Mouse (Mus musculus) liver, postnatal 0 days (tissue): ENCODE results near the gene Syt17. TPM values are rescaled to one million over a fixed set of nuclear protein-coding genes. Genes with fewer than 3 reads are reported as not detected.

Experiments used
- ATAC-seq: fragments of 200-750 bp; cut with Nextera tagmentation; 2 replicates; pipeline ENCODE4 v1.8.0; 2017; ENCODE audit warnings: mild to moderate bottlenecking, moderate library complexity
- DNase-seq: peaks from one replicate; pipeline ENCODE4 v3.0.0-alpha.2; 2016
- H3K27ac ChIP-seq: fragments of 300-500 bp; sonication (generic); 2 replicates; pipeline ENCODE4 v1.5.1; 2014; ENCODE audit warnings: antibody characterized with exemption, moderate library complexity, mild to moderate bottlenecking, low read depth
- H3K27me3 ChIP-seq: fragments of 300-500 bp; sonication (generic); 2 replicates; pipeline ENCODE4 v1.6.1; 2014; ENCODE audit warnings: low read length, control low read depth, mixed read lengths; ENCODE audit not compliant: insufficient read depth
- H3K36me3 ChIP-seq: fragments of 300-500 bp; sonication (generic); replicated peaks from 2 replicates; pipeline ENCODE4 v1.6.1; 2014; ENCODE audit warnings: mild to moderate bottlenecking, control low read depth, low read length, moderate library complexity, mixed read lengths; ENCODE audit not compliant: insufficient read depth
- H3K4me1 ChIP-seq: fragments of 300-500 bp; sonication (generic); 2 replicates; pipeline ENCODE4 v1.6.1; 2014; ENCODE audit warnings: antibody characterized with exemption, mild to moderate bottlenecking, control low read depth; ENCODE audit not compliant: insufficient read depth
- H3K4me2 ChIP-seq: fragments of 300-500 bp; sonication (generic); 2 replicates; pipeline ENCODE4 v1.6.1; 2014; ENCODE audit warnings: low read depth, mild to moderate bottlenecking, low read length, moderate library complexity, mixed read lengths
- H3K4me3 ChIP-seq: fragments of 300-500 bp; sonication (generic); 2 replicates; pipeline ENCODE4 v1.5.1; 2014; ENCODE audit warnings: low read depth, low read length
- H3K9ac ChIP-seq: fragments of 300-500 bp; sonication (generic); replicated peaks from 2 replicates; pipeline ENCODE4 v1.6.1; 2014; ENCODE audit warnings: mild to moderate bottlenecking, moderate library complexity
- H3K9me3 ChIP-seq: fragments of 300-500 bp; sonication (generic); 2 replicates; pipeline ENCODE4 v1.6.1; 2016; ENCODE audit warnings: mild to moderate bottlenecking, control low read depth, low read length, mixed read lengths
- CTCF ChIP-seq: sonication (generic); IDR thresholded peaks from 2 replicates; pipeline ENCODE4 v1.5.1; 2016; ENCODE audit warnings: antibody characterized with exemption, low read depth
- EP300 ChIP-seq: IDR thresholded peaks from 2 replicates; pipeline ENCODE4 v1.6.1; 2016; ENCODE audit warnings: antibody characterized with exemption, low read depth, mild to moderate bottlenecking
- WGBS: fragments of 180-500 bp; shearing (Covaris S2); extraction: QIAGEN DNeasy Blood & Tissue Kit; methylation state at CpG from one replicate; pipeline ENCODE4 v1.1.7; 2014; ENCODE audit not compliant: insufficient replicate concordance; 5-methylcytosine and 5-hydroxymethylcytosine counted together
- polyA plus RNA-seq: library from polyadenylated mRNA; unstranded; fragments of >200 nt; fragmentation: Nextera tagmentation; extraction: Ambion mirVana; gene quantifications from 2 replicates; pipeline ENCODE4 v1.2.1, GENCODE M21; 2015

Gene Syt17
- polyA plus RNA-seq, 1 experiment from 2014 or later, result 0.08 TPM

DNA sequence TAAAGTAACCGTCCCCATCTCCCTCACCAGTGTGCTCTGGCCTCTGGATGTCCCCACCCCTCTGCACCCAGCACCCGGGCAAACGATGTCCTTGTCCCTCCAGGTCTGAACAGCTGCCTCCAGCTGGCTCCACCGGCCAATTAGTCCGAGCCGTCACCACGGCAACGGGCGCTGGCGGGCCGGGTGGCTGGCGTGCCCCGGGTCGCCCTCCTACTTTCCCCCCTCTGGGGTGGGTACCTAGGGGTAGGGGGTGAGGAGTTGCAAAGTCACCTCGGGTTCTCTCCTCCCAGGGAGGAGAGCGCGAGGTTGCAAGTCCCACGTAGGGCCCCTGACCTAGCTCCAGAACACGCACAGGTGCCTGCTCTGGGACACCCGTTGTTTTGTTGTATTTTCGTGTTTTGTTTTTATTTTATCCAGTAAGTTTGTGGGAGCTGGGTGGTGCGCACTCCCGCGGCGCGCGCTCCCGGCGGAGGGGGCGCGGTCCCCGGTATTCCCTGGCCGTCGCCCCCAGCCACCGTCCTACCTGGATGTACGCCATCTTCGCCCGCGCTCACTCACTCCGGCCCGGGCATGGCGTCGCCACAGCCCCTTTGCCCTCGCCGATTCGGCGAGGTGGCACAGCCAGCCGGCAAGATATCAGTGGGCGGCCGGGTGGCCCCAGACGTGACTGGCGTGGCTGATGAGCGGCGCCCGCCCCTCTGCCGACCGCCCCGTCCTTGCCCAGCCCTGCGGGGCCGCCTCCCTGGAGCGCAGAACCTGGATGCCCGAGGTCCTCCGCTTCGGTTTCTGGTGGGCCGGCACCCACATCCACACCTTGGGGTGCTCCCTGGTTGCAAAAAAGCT lies 510 bp downstream of the Syt17 start:
- DNase-seq, result peak; percentile 29
- no peaks in the 10 kb centered on the region for H3K9me3 ChIP-seq
- peaks cover 14% of the 10 kb centered on the region; the same call in 1 of the 2 replicates for H3K4me1 ChIP-seq
- peak overlapping the region; percentile 21; the same call in 1 of the 2 replicates for H3K9ac ChIP-seq
- peak overlapping the region; percentile 51 for H3K4me3 ChIP-seq
- H3K27ac ChIP-seq, result no peak overlapping the region
- no peaks in the 10 kb centered on the region for H3K36me3 ChIP-seq
- H3K27me3 ChIP-seq, result peaks cover 30% of the 10 kb centered on the region
- peak; percentile 28; the same call in 1 of the 2 replicates for ATAC-seq
- 1% methylated on average over 63 of the region's 65 CpGs for WGBS
- peak overlapping the region; percentile 87 for H3K4me2 ChIP-seq
- TF ChIP-seq CTCF (no peak), EP300 (no peak)

DNA sequence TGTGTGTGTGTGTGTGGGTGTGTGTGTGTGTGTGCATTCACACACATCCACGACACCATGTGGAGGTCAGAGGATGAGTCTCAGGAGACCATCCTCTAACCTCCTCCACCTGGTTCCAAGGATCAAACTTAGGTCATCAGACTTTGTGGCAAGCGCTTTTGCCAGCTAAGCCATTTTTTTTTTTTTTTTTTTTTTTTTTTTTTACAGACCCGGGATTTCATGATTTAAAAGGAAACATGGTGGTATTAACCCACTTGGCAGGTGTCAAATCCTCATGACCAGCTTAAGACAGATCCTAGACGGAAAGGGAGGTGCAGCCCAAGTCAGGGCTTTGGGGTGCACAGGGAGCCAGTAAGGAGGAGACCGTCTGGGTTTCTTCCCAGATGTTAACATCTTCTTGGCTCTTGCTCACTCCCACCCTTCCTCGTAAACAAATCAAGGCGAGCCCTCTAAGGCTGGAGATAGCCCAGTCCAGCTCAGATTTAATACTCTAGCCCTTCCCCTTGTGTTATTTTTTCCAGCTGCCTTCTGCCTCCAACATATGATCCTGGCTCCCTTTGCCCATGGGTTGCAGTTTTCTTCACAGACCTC lies 4.0 kb downstream of the Syt17 start:
- Histone ChIP-seq H3K4me2 (no peak overlapping the region), H3K4me3 (no peak overlapping the region), H3K4me1 (peaks cover 11% of the 10 kb centered on the region; the same call in 1 of the 2 replicates), H3K9me3 (no peaks in the 10 kb centered on the region), H3K27me3 (peaks cover 30% of the 10 kb centered on the region), H3K9ac (no peak overlapping the region), H3K36me3 (no peaks in the 10 kb centered on the region), H3K27ac (no peak overlapping the region)
- TF ChIP-seq EP300 (no peak), CTCF (no peak)
- no peak for ATAC-seq
- DNase-seq, result no peak
- WGBS, result 46% methylated on average over 7 of the region's 7 CpGs

DNA sequence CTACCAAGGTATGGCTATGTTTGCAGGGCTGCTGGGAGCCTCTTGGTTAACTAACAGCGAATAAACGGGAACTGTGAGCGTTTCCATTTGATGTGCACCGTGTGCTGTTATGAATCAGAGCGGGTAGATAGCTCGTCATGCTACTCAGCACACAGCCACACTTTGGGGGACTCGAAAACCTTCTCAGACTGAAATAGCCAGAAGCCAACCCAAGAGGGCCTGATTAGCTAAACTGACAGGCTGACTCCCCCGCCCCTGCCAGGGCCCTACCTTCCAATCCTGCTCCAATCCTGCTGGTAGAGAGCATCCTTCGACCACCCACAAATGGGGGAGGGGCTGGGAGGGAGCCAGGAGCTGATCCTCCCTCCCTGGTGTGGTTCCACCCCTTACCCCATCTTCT lies 4.7 kb downstream of the Syt17 start:
- peaks cover 10% of the 10 kb centered on the region; the same call in 1 of the 2 replicates for H3K4me1 ChIP-seq
- 6% methylated on average over 9 of the region's 9 CpGs for WGBS
- no peak overlapping the region for H3K4me3 ChIP-seq
- no peak overlapping the region for H3K9ac ChIP-seq
- ATAC-seq (no peak), DNase-seq (no peak)
- H3K27me3 ChIP-seq, result peaks cover 27% of the 10 kb centered on the region
- no peaks in the 10 kb centered on the region for H3K9me3 ChIP-seq
- H3K36me3 ChIP-seq, result no peaks in the 10 kb centered on the region
- TF ChIP-seq EP300, result no peak
- TF ChIP-seq CTCF, result no peak
- no peak overlapping the region for H3K27ac ChIP-seq
- H3K4me2 ChIP-seq, result no peak overlapping the region

DNA sequence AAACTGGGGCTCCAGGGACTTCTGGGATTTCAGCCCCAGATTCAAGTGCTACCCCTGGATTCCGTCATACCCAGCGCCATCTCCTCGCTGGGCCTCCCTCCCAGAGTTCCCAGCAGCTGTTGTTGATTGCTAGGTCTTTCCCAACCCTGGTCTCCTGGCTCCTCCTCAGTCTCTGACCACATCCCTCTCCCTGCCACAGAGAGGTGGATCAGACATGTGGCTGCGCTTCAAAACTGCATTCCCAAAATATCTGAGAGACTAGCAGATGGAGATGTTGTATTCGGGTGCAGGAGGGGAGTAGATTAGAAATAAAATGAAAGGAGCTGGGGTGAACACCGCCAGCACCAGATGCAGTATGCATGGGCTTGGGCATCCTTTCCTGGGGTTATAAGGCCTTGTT lies 6.5 kb downstream of the Syt17 start:
- H3K27me3 ChIP-seq, result peaks cover 9% of the 10 kb centered on the region; the same call in 1 of the 2 replicates
- no peak overlapping the region for H3K9ac ChIP-seq
- 72% methylated on average over 6 of the region's 6 CpGs for WGBS
- no peaks in the 10 kb centered on the region for H3K4me1 ChIP-seq
- H3K4me3 ChIP-seq, result no peak overlapping the region
- H3K4me2 ChIP-seq, result no peak overlapping the region
- TF ChIP-seq CTCF (no peak), EP300 (no peak)
- no peak overlapping the region for H3K27ac ChIP-seq
- no peaks in the 10 kb centered on the region for H3K9me3 ChIP-seq
- H3K36me3 ChIP-seq, result no peaks in the 10 kb centered on the region
- DNase-seq (no peak), ATAC-seq (no peak)

- Histone ChIP-seq H3K27me3 (no peaks in the 10 kb centered on the region), H3K36me3 (no peaks in the 10 kb centered on the region), H3K9ac (no peak overlapping the region), H3K4me3 (no peak overlapping the region), H3K9me3 (no peaks in the 10 kb centered on the region), H3K4me1 (no peaks in the 10 kb centered on the region), H3K4me2 (no peak overlapping the region), H3K27ac (no peak overlapping the region)
- no peak for ATAC-seq
- WGBS, result 48% methylated on average over 7 of the region's 7 CpGs
- TF ChIP-seq EP300 (no peak), CTCF (peak; percentile 81)
- peak; percentile 61 for DNase-seq
These were observed 10.8 kb downstream of the Syt17 start for GRCm38 (mm10) chr7:118437101-118437802.

DNA sequence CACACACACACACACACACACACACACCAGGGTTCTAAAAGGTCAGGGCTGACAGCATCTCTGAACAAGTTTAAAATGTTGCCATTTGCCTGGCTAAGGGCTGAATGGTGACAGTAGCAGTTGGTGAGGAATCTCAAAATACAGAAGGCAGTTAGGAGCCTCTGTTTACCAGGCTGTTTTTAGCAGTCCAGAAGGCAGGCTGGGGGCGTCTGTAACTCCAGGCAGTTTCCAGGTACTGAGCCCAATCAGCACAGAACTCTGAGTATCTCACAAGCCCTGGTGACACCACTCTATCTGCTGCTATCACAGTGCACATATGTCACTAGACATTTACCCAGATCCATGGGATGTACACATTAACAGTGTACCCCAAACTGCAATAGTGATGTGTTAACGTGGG lies 19.1 kb downstream of the Syt17 start:
- no peak for TF ChIP-seq EP300
- no peak for TF ChIP-seq CTCF
- Histone ChIP-seq H3K9me3 (no peaks in the 10 kb centered on the region), H3K27ac (no peak overlapping the region), H3K4me3 (no peak overlapping the region), H3K36me3 (no peaks in the 10 kb centered on the region), H3K4me1 (no peaks in the 10 kb centered on the region), H3K9ac (no peak overlapping the region), H3K27me3 (no peaks in the 10 kb centered on the region), H3K4me2 (no peak overlapping the region)
- no peak for ATAC-seq
- no peak for DNase-seq
- WGBS, result 69% methylated on average over 2 of the region's 2 CpGs
